In genomic region chr10:84544841-84545610, GRCm38 (mm10) we compare ENCODE assay signal across 16 mouse cellular contexts. TPM values are rescaled to one million over a fixed set of nuclear protein-coding genes. Genes with fewer than 3 reads are reported as not detected.
DNase-seq lines count a peak whose midpoint lies in the region; ATAC-seq lines count a peak whose summit lies in the region.
"Had no signal": no experiment of that assay in that cellular context is flagged by ENCODE, and none has a peak within 500 bp of the region (broad histone marks: within the 10 kb centered on the region; RNA-seq: fewer than 3 reads in every experiment).

No protein-coding gene starts in this region.

- H3K9me3 ChIP-seq in kidney, embryonic 16.5 days (ENCODE audit: low read length), result no peaks in the 10 kb centered on the region
- H3K9me3 ChIP-seq in stomach, embryonic 15.5 days, result no peaks in the 10 kb centered on the region
- H3K9me3 ChIP-seq: hindbrain, embryonic 13.5 days; neural tube, embryonic 15.5 days had no signal

- 46% methylated on average over 7 of the region's 7 CpGs for WGBS in kidney, embryonic 16.5 days
- 32% methylated on average over 7 of the region's 7 CpGs for WGBS in stomach, embryonic 15.5 days

- no peak overlapping the region for H3K4me3 ChIP-seq in kidney, embryonic 16.5 days (ENCODE audit: low read length)
- no peak overlapping the region for H3K4me3 ChIP-seq in stomach, embryonic 15.5 days (replicated peaks)
- H3K4me3 ChIP-seq: hindbrain, embryonic 13.5 days; megakaryocyte, embryonic 14.5 days; neural tube, embryonic 15.5 days had no signal

- H3K4me1 ChIP-seq in kidney, embryonic 16.5 days (ENCODE audit: insufficient read depth, low read length), result peaks cover 5% of the 10 kb centered on the region; the same call in 1 of the 2 replicates
- H3K4me1 ChIP-seq in stomach, embryonic 15.5 days, result peaks cover 7% of the 10 kb centered on the region
- H3K4me1 ChIP-seq: hindbrain, embryonic 13.5 days; neural tube, embryonic 15.5 days had no signal

- DNase-seq in adrenal gland, adult 2 months, result peak; percentile 74
- no peak for DNase-seq in adrenal gland, postnatal 4 days (ENCODE audit: low spot score in 2 of 2)
- DNase-seq in kidney, postnatal 25 days, result peak; percentile 49 to 71
- DNase-seq in adrenal gland, postnatal 25 days, result peak; percentile 51
- no peak for DNase-seq in T-cell, adult 2 months (ENCODE audit: low spot score)
- no peak for DNase-seq in layer of hippocampus, postnatal 10 days (ENCODE audit: low spot score in 2 of 2)
- DNase-seq: cerebellum, adult 18-20 months; thymus, postnatal 25 days had no signal

- no peak for ATAC-seq in kidney, embryonic 16.5 days (ENCODE audit: low FRiP score, low TSS enrichment)
- ATAC-seq in stomach, embryonic 15.5 days (ENCODE audit: insufficient read depth, low FRiP score, low read depth), result no peak
- ATAC-seq: forebrain, embryonic 16.5 days; lung, postnatal 0 days had no signal

- H3K27me3 ChIP-seq in kidney, embryonic 16.5 days (ENCODE audit: insufficient read depth, low read length), result no peaks in the 10 kb centered on the region
- no peaks in the 10 kb centered on the region for H3K27me3 ChIP-seq in stomach, embryonic 15.5 days (replicated peaks)
- H3K27me3 ChIP-seq: hindbrain, embryonic 13.5 days; neural tube, embryonic 15.5 days had no signal

- H3K9ac ChIP-seq in kidney, embryonic 16.5 days (replicated peaks; ENCODE audit: low read length), result no peak overlapping the region
- no peak overlapping the region for H3K9ac ChIP-seq in stomach, embryonic 15.5 days
- H3K9ac ChIP-seq: hindbrain, embryonic 13.5 days; neural tube, embryonic 15.5 days had no signal

- H3K36me3 ChIP-seq in kidney, embryonic 16.5 days (ENCODE audit: insufficient read depth, low read length), result no peaks in the 10 kb centered on the region
- no peaks in the 10 kb centered on the region for H3K36me3 ChIP-seq in stomach, embryonic 15.5 days
- H3K36me3 ChIP-seq: hindbrain, embryonic 13.5 days; neural tube, embryonic 15.5 days had no signal

- H3K4me2 ChIP-seq in kidney, embryonic 16.5 days (replicated peaks; ENCODE audit: low read depth, low read length), result no peak overlapping the region
- H3K4me2 ChIP-seq in stomach, embryonic 15.5 days, result no peak overlapping the region
- H3K4me2 ChIP-seq: hindbrain, embryonic 13.5 days; liver, embryonic 11.5 days; neural tube, embryonic 15.5 days had no signal

- no peak overlapping the region for H3K27ac ChIP-seq in kidney, embryonic 16.5 days (ENCODE audit: low read length)
- H3K27ac ChIP-seq in stomach, embryonic 15.5 days, result peak overlapping the region; percentile 61; the same call in 1 of the 2 replicates
- H3K27ac ChIP-seq: hindbrain, embryonic 13.5 days; neural tube, embryonic 15.5 days had no signal

RNA-seq across cellular contexts. Expression of gene Ckap4, which starts 11.2 kb away (rescaled TPM):
- 10 to 100 TPM; 24.5 to 44.7 TPM for total RNA-seq in adrenal gland, adult 2 months (2021)
- polyA plus RNA-seq in adrenal gland, adult 2 months (2012; rRNA removed), result 20.8 and 29.3 TPM in 2 replicates
- total RNA-seq in adrenal gland, postnatal 4 days (2021), result 100 to 1,000 TPM in 1 of 2 experiments, 10 to 100 TPM in 1; 96.9 to 103 TPM
- 40.0 and 72.4 TPM in 2 replicates for polyA plus RNA-seq in kidney, embryonic 16.5 days (2015; fragmentation: Nextera tagmentation; extraction: Ambion mirVana)
- 47.2 and 49.3 TPM in 2 replicates for total RNA-seq in adrenal gland, postnatal 25 days (2021)
- 81.8 and 89.3 TPM in 2 replicates for polyA plus RNA-seq in stomach, embryonic 15.5 days (2015; fragmentation: Nextera tagmentation; extraction: Ambion mirVana)
- total RNA-seq in layer of hippocampus, postnatal 10 days (2021), result 10 to 100 TPM; 34.2 to 36.9 TPM

RNA-seq across cellular contexts. Expression of gene Tcp11l2, which starts 31.4 kb away (rescaled TPM):
- 10 to 100 TPM; 35.0 to 41.7 TPM for total RNA-seq in adrenal gland, adult 2 months (2021)
- polyA plus RNA-seq in adrenal gland, adult 2 months (2012; rRNA removed), result 35.9 and 48.1 TPM in 2 replicates
- 10 to 100 TPM; 50.1 to 51.2 TPM for total RNA-seq in adrenal gland, postnatal 4 days (2021)
- 20.2 and 21.2 TPM in 2 replicates for polyA plus RNA-seq in kidney, embryonic 16.5 days (2015; fragmentation: Nextera tagmentation; extraction: Ambion mirVana)
- 43.8 and 67.2 TPM in 2 replicates for total RNA-seq in adrenal gland, postnatal 25 days (2021)
- polyA plus RNA-seq in stomach, embryonic 15.5 days (2015; fragmentation: Nextera tagmentation; extraction: Ambion mirVana), result 16.0 and 19.7 TPM in 2 replicates
- total RNA-seq in layer of hippocampus, postnatal 10 days (2021), result 10 to 100 TPM; 15.2 to 17.2 TPM

Comparison
In these comparisons a context has a peak if more than half of its experiments do, and no peak if none do; other contexts are left out.
1. DNase-seq: peak in adrenal gland, adult 2 months (single experiment), kidney, postnatal 25 days (2 of 2) and adrenal gland, postnatal 25 days (single experiment); none in adrenal gland, postnatal 4 days (0 of 2), T-cell, adult 2 months (single experiment) and layer of hippocampus, postnatal 10 days (0 of 2).